Mouse (Mus musculus) ES-E14 (cell line): Measurements from ENCODE around the gene S100a4. TPM values are rescaled to one million over a fixed set of nuclear protein-coding genes. Genes with fewer than 3 reads are reported as not detected.

ENCODE experiments used
- DNase-seq: peaks from one replicate; pipeline ENCODE4 v3.0.0-alpha.2; 2013; ENCODE audit warnings: low read depth, low spot score
- H3K27ac ChIP-seq: 2 replicates; pipeline ENCODE4 v1.5.1; 2012; ENCODE audit warnings: low read depth, mild to moderate bottlenecking, low read length, moderate library complexity, mixed read lengths; ENCODE audit not compliant: poor library complexity, insufficient read depth, severe bottlenecking
- H3K36me3 ChIP-seq: 2 replicates; pipeline ENCODE4 v1.6.1; 2012; ENCODE audit warnings: mild to moderate bottlenecking, low read length, moderate library complexity, mixed read lengths; ENCODE audit not compliant: control insufficient read depth, poor library complexity, insufficient read depth, severe bottlenecking
- H3K4me1 ChIP-seq, 2 experiments: fragments of 150-350 bp in 1 of 2; sonication (generic) in 1 of 2; 2 replicates each; pipeline ENCODE4 v1.6.1; 2012; ENCODE audit warnings: low read length in 2 of 2, mild to moderate bottlenecking in 1 of 2, mixed read lengths in 1 of 2; ENCODE audit not compliant: control insufficient read depth in 2 of 2, insufficient read depth in 2 of 2, poor library complexity in 1 of 2
- H3K4me3 ChIP-seq, 2 experiments: fragments of 150-350 bp in 1 of 2; sonication (generic) in 1 of 2; 2 replicates each; pipeline ENCODE4 v1.5.1; 2012; ENCODE audit warnings: low read length in 2 of 2, low read depth in 1 of 2, mild to moderate bottlenecking in 1 of 2, mixed read lengths in 1 of 2; ENCODE audit not compliant: insufficient read depth in 1 of 2, poor library complexity in 1 of 2, severe bottlenecking in 1 of 2
- H3K9ac ChIP-seq: 2 replicates; pipeline ENCODE4 v1.6.1; 2012; ENCODE audit warnings: low read depth, mild to moderate bottlenecking, low read length, mixed read lengths; ENCODE audit not compliant: poor library complexity, insufficient read depth, severe bottlenecking
- H3K9me3 ChIP-seq: fragments of 150-350 bp; sonication (generic); 2 replicates; pipeline ENCODE4 v1.6.1; 2012; ENCODE audit warnings: low read depth, mild to moderate bottlenecking, low read length; ENCODE audit not compliant: control insufficient read depth, insufficient read depth
- CHD2 ChIP-seq: IDR thresholded peaks from 2 replicates; pipeline ENCODE4 v1.6.1; 2014; ENCODE audit warnings: mild to moderate bottlenecking, low read depth, low read length, inconsistent platforms
- HCFC1 ChIP-seq: IDR thresholded peaks from 2 replicates; pipeline ENCODE4 v1.6.1; 2012; ENCODE audit warnings: low read length, inconsistent platforms, borderline replicate concordance; ENCODE audit not compliant: insufficient read depth
- MAFK ChIP-seq: IDR thresholded peaks from 2 replicates; pipeline ENCODE4 v1.6.1; 2014; ENCODE audit warnings: mild to moderate bottlenecking, low read depth, low read length, inconsistent platforms; ENCODE audit not compliant: insufficient read depth
- ZC3H11A ChIP-seq: IDR thresholded peaks from 2 replicates; pipeline ENCODE4 v1.6.1; 2012; ENCODE audit warnings: low read depth, mild to moderate bottlenecking, inconsistent platforms, low read length, borderline replicate concordance
- ZNF384 ChIP-seq: IDR thresholded peaks from 2 replicates; pipeline ENCODE4 v1.6.1; 2012; ENCODE audit warnings: low read depth, low read length, inconsistent platforms
- in situ Hi-C, 2 experiments: fragments of 600-800 bp; cut with MboI; formaldehyde crosslinking; loops; one replicate each; pipeline ENCODE4 v1.15.1; 2025; ENCODE audit warnings: low sequenced_read_pairs in 2 of 2, inconsistent platforms in 1 of 2; ENCODE audit not compliant: unreplicated experiment in 2 of 2
- total RNA-seq: library from RNA; depleted of rRNA; stranded (reverse); fragments of 300-350 nt; gene quantifications from 2 replicates; pipeline ENCODE4 v1.2.3, GENCODE M21; 2012

The S100a4 gene
- total RNA-seq, 1 experiment = 6.9 TPM

GRCm38 (mm10) chr3:90621552-90621951, 18.0 kb downstream of the S100a4 start:
- H3K4me1 ChIP-seq = no peaks in the 10 kb centered on the region
- no peak for DNase-seq
- in situ Hi-C loops = no loop called here

DNA sequence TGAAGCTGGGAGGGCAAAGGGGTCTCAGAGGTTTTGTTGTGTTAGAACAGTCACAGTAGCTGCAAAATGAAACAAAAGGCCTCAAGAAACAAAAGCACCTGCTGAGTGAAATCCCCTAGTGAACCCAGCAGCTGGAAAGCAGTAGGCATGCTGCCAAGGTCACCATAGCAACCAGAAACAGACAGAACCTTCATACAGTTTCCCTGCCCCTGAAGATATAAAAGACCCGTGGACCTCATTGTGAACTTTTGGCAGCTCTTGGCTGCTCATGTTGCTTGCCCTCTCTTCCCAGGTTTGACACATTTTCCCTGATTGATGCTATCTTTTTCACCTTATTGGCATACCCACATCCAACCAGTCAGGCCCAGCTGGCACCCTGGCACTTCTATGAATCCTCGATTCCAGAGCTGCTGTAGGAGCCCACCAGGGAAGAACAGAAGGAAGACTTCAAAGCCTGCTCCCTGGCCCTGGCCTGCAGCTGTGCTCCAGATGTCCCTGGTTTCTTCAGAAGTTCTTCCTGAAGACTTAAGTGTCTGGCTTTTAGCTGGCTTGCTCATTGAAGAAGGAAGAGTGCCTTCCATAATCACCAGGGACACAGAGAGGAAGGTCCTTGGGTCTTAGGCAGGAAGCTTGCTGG, 20.0 kb downstream of the S100a4 start:
- DNase-seq = no peak
- no peak overlapping the region for H3K27ac ChIP-seq
- H3K9ac ChIP-seq = no peak overlapping the region
- TF ChIP-seq MAFK = no peak
- TF ChIP-seq CHD2 = no peak
- TF ChIP-seq ZC3H11A = no peak
- no peak for TF ChIP-seq ZNF384
- TF ChIP-seq HCFC1 = no peak
- in situ Hi-C loops = no loop called here
- no peaks in the 10 kb centered on the region for H3K36me3 ChIP-seq
- no peak overlapping the region for H3K4me3 ChIP-seq
- no peaks in the 10 kb centered on the region for H3K4me1 ChIP-seq
- H3K9me3 ChIP-seq = no peaks in the 10 kb centered on the region

More at GRCm38 (mm10) chr3:90621552-90621951, 18.0 kb downstream of the S100a4 start:
- H3K9me3 ChIP-seq = no peaks in the 10 kb centered on the region
- H3K27ac ChIP-seq = no peak overlapping the region
- no peaks in the 10 kb centered on the region for H3K36me3 ChIP-seq
- H3K4me3 ChIP-seq = no peak overlapping the region
- TF ChIP-seq CHD2 (no peak), HCFC1 (no peak), MAFK (no peak), ZNF384 (no peak), ZC3H11A (no peak)
- H3K9ac ChIP-seq = no peak overlapping the region

- in situ Hi-C loops = no loop called here
- Histone ChIP-seq H3K4me1 (no peaks in the 10 kb centered on the region), H3K36me3 (no peaks in the 10 kb centered on the region), H3K9ac (no peak overlapping the region), H3K9me3 (no peaks in the 10 kb centered on the region), H3K4me3 (no peak overlapping the region), H3K27ac (no peak overlapping the region)
- no peak for TF ChIP-seq CHD2
- TF ChIP-seq HCFC1 = no peak
- no peak for TF ChIP-seq ZC3H11A
- TF ChIP-seq ZNF384 = no peak
- no peak for TF ChIP-seq MAFK
- no peak for DNase-seq
Measured at GRCm38 (mm10) chr3:90625496-90625895, 21.9 kb downstream of the S100a4 start.

GRCm38 (mm10) chr3:90626266-90627021, 22.9 kb downstream of the S100a4 start:
- Histone ChIP-seq H3K27ac (no peak overlapping the region), H3K36me3 (no peaks in the 10 kb centered on the region), H3K4me1 (no peaks in the 10 kb centered on the region), H3K4me3 (no peak overlapping the region), H3K9me3 (no peaks in the 10 kb centered on the region), H3K9ac (no peak overlapping the region)
- in situ Hi-C loops = no loop called here
- TF ChIP-seq HCFC1 = no peak
- TF ChIP-seq CHD2 = no peak
- TF ChIP-seq MAFK = no peak
- TF ChIP-seq ZC3H11A = no peak
- DNase-seq = no peak
